Mouse (Mus musculus): Measurements from ENCODE around the gene Lhx5. TPM values are rescaled to one million over a fixed set of nuclear protein-coding genes. Genes with fewer than 3 reads are reported as not detected.

Gene Lhx5
- total and polyA plus RNA-seq, 2 experiments from 2014 or later: not detected

DNA sequence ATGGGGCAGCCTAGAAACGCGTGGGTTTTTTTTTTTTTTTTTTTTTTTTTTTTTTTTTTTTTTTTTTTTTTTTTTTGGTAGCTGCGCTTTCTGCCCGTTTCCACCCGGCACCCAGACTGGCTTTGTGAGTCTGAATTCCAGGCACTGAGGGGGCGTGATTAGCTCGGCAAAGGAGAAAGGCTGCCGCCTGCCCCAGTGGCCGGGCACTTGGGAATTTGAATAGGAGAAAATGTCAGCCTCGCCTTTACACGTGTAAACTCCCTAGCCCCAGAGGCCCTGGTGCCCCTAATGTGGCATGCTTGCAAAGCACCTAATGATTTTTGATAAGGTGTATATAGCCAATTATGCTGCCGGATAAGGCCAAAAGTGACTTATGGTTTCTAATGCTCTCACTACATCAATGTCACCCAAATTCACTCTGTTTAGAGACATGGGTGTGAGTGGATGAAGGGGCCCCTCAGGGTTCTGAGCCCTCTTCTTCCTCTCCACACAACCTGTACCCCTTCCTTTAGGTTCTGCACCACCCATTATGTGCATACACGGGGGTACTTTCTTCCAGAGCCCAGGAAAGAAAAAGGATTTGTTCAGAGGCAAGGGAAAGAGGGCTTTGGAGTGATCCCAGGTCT, 1.7 kb downstream of the Lhx5 start:
- WGBS: 5% methylated on average over 13 of the region's 13 CpGs
- Histone ChIP-seq H3K27me3 (ENCODE audit: control insufficient read depth, insufficient read depth, low read length) (peaks cover 98% of the 10 kb centered on the region), H3K4me2 (ENCODE audit: low read depth, low read length) (no peak overlapping the region), H3K4me1 (ENCODE audit: control insufficient read depth, insufficient read depth) (peaks cover 4% of the 10 kb centered on the region; the same call in 1 of the 2 replicates), H3K9ac (replicated peaks; ENCODE audit: low read depth, low read length) (no peak overlapping the region), H3K27ac (ENCODE audit: low read depth) (no peak overlapping the region), H3K9me3 (replicated peaks; ENCODE audit: control insufficient read depth, low read length) (no peaks in the 10 kb centered on the region), H3K4me3 (ENCODE audit: low read depth, low read length) (no peak overlapping the region), H3K36me3 (replicated peaks; ENCODE audit: control insufficient read depth, insufficient read depth, low read length) (no peaks in the 10 kb centered on the region)
- no peak for ATAC-seq (ENCODE audit: insufficient read depth, low read depth)
- DNase-seq (ENCODE audit: low spot score): no peak
- TF ChIP-seq CTCF (IDR thresholded peaks at IDR 0.05; ENCODE audit: low read depth) (no peak), EP300 (IDR thresholded peaks at IDR 0.05; ENCODE audit: low read depth) (no peak)

DNA sequence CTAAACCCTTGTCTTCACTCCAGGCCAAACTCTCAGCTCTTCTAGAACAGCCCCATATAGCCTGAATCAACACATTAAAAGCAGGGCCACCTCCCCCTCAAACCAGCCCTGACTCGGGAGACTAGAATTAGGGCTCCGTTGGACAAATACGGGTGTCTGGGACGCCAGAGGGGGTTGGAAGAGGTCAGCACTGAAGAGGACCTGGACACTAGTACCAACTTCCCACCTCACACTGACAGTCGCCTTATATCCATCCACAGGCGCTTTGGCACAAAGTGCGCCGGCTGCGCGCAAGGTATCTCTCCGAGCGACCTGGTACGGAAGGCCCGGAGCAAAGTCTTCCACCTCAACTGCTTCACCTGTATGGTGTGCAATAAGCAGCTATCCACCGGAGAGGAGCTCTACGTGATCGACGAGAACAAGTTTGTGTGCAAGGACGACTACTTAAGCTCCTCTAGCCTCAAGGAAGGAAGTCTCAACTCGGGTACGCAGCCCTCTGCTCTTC, 2.8 kb downstream of the Lhx5 start:
- Histone ChIP-seq H3K27me3 (ENCODE audit: control insufficient read depth, insufficient read depth, low read length) (peaks cover 99% of the 10 kb centered on the region), H3K4me3 (ENCODE audit: low read depth, low read length) (no peak overlapping the region), H3K4me1 (ENCODE audit: control insufficient read depth, insufficient read depth) (peaks cover 4% of the 10 kb centered on the region; the same call in 1 of the 2 replicates), H3K9me3 (replicated peaks; ENCODE audit: control insufficient read depth, low read length) (no peaks in the 10 kb centered on the region), H3K27ac (ENCODE audit: low read depth) (no peak overlapping the region), H3K4me2 (ENCODE audit: low read depth, low read length) (no peak overlapping the region), H3K36me3 (replicated peaks; ENCODE audit: control insufficient read depth, insufficient read depth, low read length) (no peaks in the 10 kb centered on the region), H3K9ac (replicated peaks; ENCODE audit: low read depth, low read length) (no peak overlapping the region)
- no peak for TF ChIP-seq EP300 (IDR thresholded peaks at IDR 0.05; ENCODE audit: low read depth)
- no peak for TF ChIP-seq CTCF (IDR thresholded peaks at IDR 0.05; ENCODE audit: low read depth)
- ATAC-seq (ENCODE audit: insufficient read depth, low read depth) (no peak), DNase-seq (ENCODE audit: low spot score) (no peak)
- WGBS: 2% methylated on average over 21 of the region's 21 CpGs

DNA sequence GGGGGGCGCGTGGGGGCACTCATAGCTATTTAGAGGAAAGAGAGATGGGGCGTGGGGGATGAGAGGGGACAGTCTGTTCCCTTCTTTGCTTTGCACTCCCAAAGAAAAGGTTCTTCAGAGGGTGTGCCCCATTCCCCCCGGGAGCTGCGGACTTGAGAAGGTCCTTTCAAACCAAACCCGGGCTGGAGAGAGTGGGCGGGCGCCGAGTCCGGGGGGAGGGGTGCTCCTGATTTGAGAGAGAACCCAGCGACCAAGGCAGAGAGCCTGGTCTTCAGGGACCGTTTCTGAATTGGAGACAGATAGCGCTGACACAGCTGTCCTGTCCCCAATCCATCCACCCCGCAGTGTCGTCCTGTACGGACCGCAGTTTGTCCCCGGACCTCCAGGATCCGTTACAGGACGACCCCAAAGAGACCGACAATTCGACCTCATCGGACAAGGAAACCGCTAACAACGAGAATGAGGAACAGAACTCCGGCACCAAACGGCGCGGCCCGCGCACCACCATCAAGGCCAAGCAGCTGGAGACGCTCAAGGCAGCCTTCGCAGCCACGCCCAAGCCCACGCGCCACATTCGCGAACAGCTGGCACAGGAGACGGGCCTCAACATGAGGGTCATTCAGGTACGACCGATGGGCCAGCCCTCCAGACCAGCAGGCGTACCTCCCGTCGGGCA, 3.6 kb downstream of the Lhx5 start:
- TF ChIP-seq CTCF (IDR thresholded peaks at IDR 0.05; ENCODE audit: low read depth) (no peak), EP300 (IDR thresholded peaks at IDR 0.05; ENCODE audit: low read depth) (no peak)
- ATAC-seq (ENCODE audit: insufficient read depth, low read depth): no peak
- Histone ChIP-seq H3K9ac (replicated peaks; ENCODE audit: low read depth, low read length) (no peak overlapping the region), H3K4me1 (ENCODE audit: control insufficient read depth, insufficient read depth) (peaks cover 6% of the 10 kb centered on the region), H3K4me2 (ENCODE audit: low read depth, low read length) (no peak overlapping the region), H3K36me3 (replicated peaks; ENCODE audit: control insufficient read depth, insufficient read depth, low read length) (no peaks in the 10 kb centered on the region), H3K27ac (ENCODE audit: low read depth) (no peak overlapping the region), H3K9me3 (replicated peaks; ENCODE audit: control insufficient read depth, low read length) (no peaks in the 10 kb centered on the region), H3K4me3 (ENCODE audit: low read depth, low read length) (no peak overlapping the region), H3K27me3 (ENCODE audit: control insufficient read depth, insufficient read depth, low read length) (peaks cover 99% of the 10 kb centered on the region)
- DNase-seq (ENCODE audit: low spot score): no peak
- 1% methylated on average over 44 of the region's 44 CpGs for WGBS

DNA sequence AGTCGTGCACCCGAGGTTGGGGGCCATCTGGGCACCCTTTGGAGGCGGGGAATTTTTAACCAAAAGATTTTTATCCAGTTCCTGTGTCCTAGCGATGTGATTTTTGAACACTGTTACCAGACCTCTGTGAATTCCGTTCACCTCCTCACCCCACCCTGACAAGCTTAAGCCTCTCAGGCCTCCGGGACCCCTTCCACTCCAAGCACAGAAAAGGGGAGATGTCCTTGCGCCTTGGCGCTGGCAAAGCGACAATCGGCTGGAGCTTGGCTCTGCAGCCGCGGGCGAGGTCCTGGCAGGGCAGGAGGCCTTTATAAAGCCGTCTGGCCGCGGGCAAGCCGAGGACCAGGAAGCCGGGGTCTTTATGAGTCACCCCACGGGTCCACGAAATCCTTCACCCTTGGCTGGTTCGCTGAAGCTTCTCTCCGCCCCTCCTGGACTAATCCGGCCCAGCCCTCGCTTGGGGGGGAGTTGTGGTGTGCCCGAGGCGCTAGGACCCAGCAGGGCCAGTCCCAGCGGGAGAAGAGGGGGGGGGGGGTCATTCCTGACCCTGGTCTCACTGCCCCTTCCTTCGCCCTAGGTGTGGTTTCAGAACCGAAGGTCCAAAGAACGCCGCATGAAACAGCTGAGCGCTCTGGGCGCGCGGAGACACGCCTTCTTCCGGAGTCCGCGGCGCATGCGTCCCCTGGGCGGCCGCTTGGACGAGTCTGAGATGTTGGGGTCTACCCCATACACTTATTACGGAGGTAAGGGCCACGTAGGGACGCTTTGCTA, 4.4 kb downstream of the Lhx5 start:
- no peak for ATAC-seq (ENCODE audit: insufficient read depth, low read depth)
- Histone ChIP-seq H3K9ac (replicated peaks; ENCODE audit: low read depth, low read length) (no peak overlapping the region), H3K36me3 (replicated peaks; ENCODE audit: control insufficient read depth, insufficient read depth, low read length) (no peaks in the 10 kb centered on the region)

DNA sequence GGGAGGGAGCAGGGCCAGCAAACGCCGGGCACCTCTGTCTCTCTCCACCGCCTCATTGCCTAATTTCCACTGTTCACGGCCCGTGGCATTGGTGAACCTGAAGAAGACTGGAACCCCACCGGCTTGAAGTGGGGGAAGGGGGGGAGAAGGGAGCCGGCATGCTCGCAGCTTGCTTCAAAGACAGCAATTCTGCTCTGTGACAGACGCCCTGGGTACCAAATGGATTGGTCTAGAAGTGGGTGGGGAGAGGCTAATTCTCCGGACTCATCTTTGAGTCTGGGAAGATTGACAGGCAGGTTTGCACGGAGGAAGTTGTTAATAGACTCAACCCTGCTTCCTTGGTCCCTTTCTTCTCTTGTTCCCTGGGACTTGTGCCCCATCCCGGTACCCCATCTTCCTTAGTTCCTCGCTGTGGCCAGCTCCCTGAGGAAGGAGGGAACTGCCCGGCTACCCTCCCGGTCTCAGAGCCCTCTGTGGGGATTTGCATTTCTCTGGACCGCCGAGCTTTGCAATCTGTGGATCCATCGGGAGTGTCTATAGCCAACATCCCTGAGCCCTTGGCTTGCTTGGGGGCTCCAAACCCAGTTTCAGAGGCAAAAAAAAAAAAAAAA, 5.5 kb downstream of the Lhx5 start:
- DNase-seq (ENCODE audit: low spot score): no peak
- H3K4me3 ChIP-seq (ENCODE audit: low read depth, low read length): no peak overlapping the region
- no peak for TF ChIP-seq EP300 (IDR thresholded peaks at IDR 0.05; ENCODE audit: low read depth)
- TF ChIP-seq CTCF (IDR thresholded peaks at IDR 0.05; ENCODE audit: low read depth): no peak
- no peak overlapping the region for H3K9ac ChIP-seq (replicated peaks; ENCODE audit: low read depth, low read length)
- peaks cover 94% of the 10 kb centered on the region for H3K27me3 ChIP-seq (ENCODE audit: control insufficient read depth, insufficient read depth, low read length)
- H3K4me2 ChIP-seq (ENCODE audit: low read depth, low read length): no peak overlapping the region
- no peaks in the 10 kb centered on the region for H3K9me3 ChIP-seq (replicated peaks; ENCODE audit: control insufficient read depth, low read length)
- peaks cover 8% of the 10 kb centered on the region for H3K4me1 ChIP-seq (ENCODE audit: control insufficient read depth, insufficient read depth)
- WGBS: 0% methylated on average over 18 of the region's 18 CpGs
- H3K27ac ChIP-seq (ENCODE audit: low read depth): no peak overlapping the region
- ATAC-seq (ENCODE audit: insufficient read depth, low read depth): no peak
- H3K36me3 ChIP-seq (replicated peaks; ENCODE audit: control insufficient read depth, insufficient read depth, low read length): no peaks in the 10 kb centered on the region

More for the DNA sequence above, 4.4 kb downstream of the Lhx5 start:
- H3K4me1 ChIP-seq (ENCODE audit: control insufficient read depth, insufficient read depth): peaks cover 8% of the 10 kb centered on the region
- peak overlapping the region; percentile 49 for H3K4me3 ChIP-seq (ENCODE audit: low read depth, low read length)
- TF ChIP-seq EP300 (IDR thresholded peaks at IDR 0.05; ENCODE audit: low read depth): no peak
- no peak for TF ChIP-seq CTCF (IDR thresholded peaks at IDR 0.05; ENCODE audit: low read depth)
- no peak overlapping the region for H3K27ac ChIP-seq (ENCODE audit: low read depth)
- peak overlapping the region; percentile 65 for H3K4me2 ChIP-seq (ENCODE audit: low read depth, low read length)
- no peaks in the 10 kb centered on the region for H3K9me3 ChIP-seq (replicated peaks; ENCODE audit: control insufficient read depth, low read length)
- DNase-seq (ENCODE audit: low spot score): no peak
- WGBS: under 1% methylated on average over 47 of the region's 47 CpGs
- H3K27me3 ChIP-seq (ENCODE audit: control insufficient read depth, insufficient read depth, low read length): peaks cover 99% of the 10 kb centered on the region

Measured in heart, postnatal 0 days (tissue).